Mouse (Mus musculus) heart, embryonic 15.5 days (tissue): ENCODE measurements at regions not wholly inside any gene's neighbourhood (a gene's known extent, or its start where the extent isn't known, plus 50 kb on each side); places are given as distances from the start of the nearest gene placed in this dataset.

ENCODE experiments used
- ATAC-seq: fragments of 200-750 bp; cut with Nextera tagmentation; replicated peaks from 2 replicates; pipeline ENCODE4 v1.8.0; 2017; ENCODE audit warnings: low read depth, moderate TSS enrichment; ENCODE audit not compliant: insufficient number of reproducible peaks, insufficient read depth, low FRiP score
- H3K27ac ChIP-seq: fragments of 300-500 bp; sonication (generic); 2 replicates; pipeline ENCODE4 v1.5.1; 2015; ENCODE audit warnings: mild to moderate bottlenecking, inconsistent platforms
- H3K27me3 ChIP-seq: fragments of 300-500 bp; sonication (generic); 2 replicates; pipeline ENCODE4 v1.6.1; 2015; ENCODE audit warnings: inconsistent platforms
- H3K36me3 ChIP-seq: fragments of 300-500 bp; sonication (generic); 2 replicates; pipeline ENCODE4 v1.6.1; 2015; ENCODE audit warnings: mild to moderate bottlenecking, inconsistent platforms
- H3K4me1 ChIP-seq: fragments of 300-500 bp; sonication (generic); replicated peaks from 2 replicates; pipeline ENCODE4 v1.6.1; 2015; ENCODE audit warnings: inconsistent platforms
- H3K4me2 ChIP-seq: fragments of 300-500 bp; sonication (generic); 2 replicates; pipeline ENCODE4 v1.6.1; 2015; ENCODE audit warnings: inconsistent platforms, mild to moderate bottlenecking, moderate library complexity
- H3K4me3 ChIP-seq: fragments of 300-500 bp; sonication (generic); 2 replicates; pipeline ENCODE4 v1.5.1; 2015; ENCODE audit warnings: mild to moderate bottlenecking, inconsistent platforms
- H3K9ac ChIP-seq: fragments of 300-500 bp; sonication (generic); 2 replicates; pipeline ENCODE4 v1.6.1; 2015; ENCODE audit warnings: mild to moderate bottlenecking, inconsistent platforms
- H3K9me3 ChIP-seq: fragments of 300-500 bp; sonication (generic); replicated peaks from 2 replicates; pipeline ENCODE4 v1.6.1; 2016; ENCODE audit warnings: inconsistent platforms
- WGBS: fragments of 180-500 bp; shearing (Covaris S2); methylation state at CpG from one replicate; pipeline ENCODE4 v1.1.7; 2015; ENCODE audit warnings: mixed read lengths; 5-methylcytosine and 5-hydroxymethylcytosine counted together

GRCm38 (mm10) chr3:52693813-52694212, 323.2 kb downstream of the Cog6 start:
- Histone ChIP-seq H3K4me3 (no peak overlapping the region), H3K27me3 (no peaks in the 10 kb centered on the region), H3K36me3 (no peaks in the 10 kb centered on the region), H3K9me3 (no peaks in the 10 kb centered on the region), H3K4me1 (no peaks in the 10 kb centered on the region), H3K27ac (no peak overlapping the region), H3K4me2 (no peak overlapping the region), H3K9ac (no peak overlapping the region)
- 80% methylated on average over 2 of the region's 2 CpGs for WGBS
- ATAC-seq = no peak

GRCm38 (mm10) chr3:52685434-52686181, 331.4 kb downstream of the Cog6 start:
- no peaks in the 10 kb centered on the region; the same call in 1 of the 2 replicates for H3K4me1 ChIP-seq
- H3K9me3 ChIP-seq = no peaks in the 10 kb centered on the region
- H3K4me2 ChIP-seq = no peak overlapping the region
- no peak overlapping the region for H3K27ac ChIP-seq
- no peak overlapping the region for H3K9ac ChIP-seq
- no peak overlapping the region for H3K4me3 ChIP-seq
- ATAC-seq = no peak
- 42% methylated on average over 9 of the region's 9 CpGs for WGBS
- H3K27me3 ChIP-seq = no peaks in the 10 kb centered on the region
- no peaks in the 10 kb centered on the region for H3K36me3 ChIP-seq

- Histone ChIP-seq H3K36me3 (no peaks in the 10 kb centered on the region), H3K9me3 (no peaks in the 10 kb centered on the region), H3K4me1 (no peaks in the 10 kb centered on the region; the same call in 1 of the 2 replicates), H3K4me2 (no peak overlapping the region), H3K27me3 (no peaks in the 10 kb centered on the region), H3K9ac (no peak overlapping the region), H3K4me3 (no peak overlapping the region), H3K27ac (no peak overlapping the region)
- 72% methylated on average over 3 of the region's 3 CpGs for WGBS
- no peak for ATAC-seq
These were observed 336.1 kb downstream of the Cog6 start for GRCm38 (mm10) chr3:52680824-52681388.

- H3K4me2 ChIP-seq = no peak overlapping the region
- no peaks in the 10 kb centered on the region for H3K4me1 ChIP-seq
- no peak overlapping the region for H3K27ac ChIP-seq
- H3K4me3 ChIP-seq = no peak overlapping the region
- ATAC-seq = no peak
- H3K9ac ChIP-seq = no peak overlapping the region
- no peaks in the 10 kb centered on the region for H3K27me3 ChIP-seq
- 75% methylated on average over 14 of the region's 14 CpGs for WGBS
- H3K9me3 ChIP-seq = no peaks in the 10 kb centered on the region
- no peaks in the 10 kb centered on the region for H3K36me3 ChIP-seq
These were observed 340.0 kb downstream of the Cog6 start for GRCm38 (mm10) chr3:52676886-52677670.

GRCm38 (mm10) chr3:52670628-52671028, 346.4 kb downstream of the Cog6 start:
- Histone ChIP-seq H3K9me3 (no peaks in the 10 kb centered on the region), H3K27me3 (peaks cover 4% of the 10 kb centered on the region; the same call in 1 of the 2 replicates), H3K36me3 (no peaks in the 10 kb centered on the region), H3K27ac (no peak overlapping the region), H3K4me1 (no peaks in the 10 kb centered on the region), H3K4me3 (no peak overlapping the region), H3K9ac (no peak overlapping the region), H3K4me2 (no peak overlapping the region)
- no peak for ATAC-seq
- WGBS = 86% methylated on average over 8 of the region's 8 CpGs

GRCm38 (mm10) chr3:52663161-52663602, 353.9 kb downstream of the Cog6 start:
- H3K4me1 ChIP-seq = no peaks in the 10 kb centered on the region
- H3K9ac ChIP-seq = no peak overlapping the region
- H3K9me3 ChIP-seq = no peaks in the 10 kb centered on the region
- 55% methylated on average over 5 of the region's 5 CpGs for WGBS
- no peak; the same call in 1 of the 2 replicates for ATAC-seq
- H3K4me3 ChIP-seq = no peak overlapping the region
- no peaks in the 10 kb centered on the region for H3K27me3 ChIP-seq
- no peak overlapping the region for H3K4me2 ChIP-seq
- H3K36me3 ChIP-seq = no peaks in the 10 kb centered on the region
- H3K27ac ChIP-seq = no peak overlapping the region

- Histone ChIP-seq H3K4me3 (no peak overlapping the region), H3K9me3 (no peaks in the 10 kb centered on the region), H3K27ac (no peak overlapping the region), H3K9ac (no peak overlapping the region), H3K4me1 (no peaks in the 10 kb centered on the region), H3K36me3 (no peaks in the 10 kb centered on the region), H3K4me2 (no peak overlapping the region), H3K27me3 (no peaks in the 10 kb centered on the region)
- WGBS = 78% methylated on average over 15 of the region's 15 CpGs
- ATAC-seq = no peak
These were observed 354.7 kb downstream of the Cog6 start for GRCm38 (mm10) chr3:52662164-52662908.

GRCm38 (mm10) chr3:52653006-52653405, 364.0 kb downstream of the Cog6 start:
- H3K4me2 ChIP-seq = no peak overlapping the region
- no peaks in the 10 kb centered on the region for H3K9me3 ChIP-seq
- no peak overlapping the region for H3K9ac ChIP-seq
- ATAC-seq = no peak
- H3K36me3 ChIP-seq = no peaks in the 10 kb centered on the region
- H3K27ac ChIP-seq = no peak overlapping the region
- 24% methylated on average over 5 of the region's 5 CpGs for WGBS
- no peaks in the 10 kb centered on the region for H3K4me1 ChIP-seq
- 0 out of 2 replicates have a peak, but pooled peaks cover 5% of the 10 kb centered on the region for H3K27me3 ChIP-seq
- H3K4me3 ChIP-seq = no peak overlapping the region

- Histone ChIP-seq H3K27ac (no peak overlapping the region), H3K9me3 (no peaks in the 10 kb centered on the region), H3K36me3 (no peaks in the 10 kb centered on the region), H3K4me2 (no peak overlapping the region), H3K9ac (no peak overlapping the region), H3K27me3 (0 out of 2 replicates have a peak, but pooled peaks cover 5% of the 10 kb centered on the region), H3K4me3 (no peak overlapping the region), H3K4me1 (no peaks in the 10 kb centered on the region)
- 83% methylated on average over 2 of the region's 2 CpGs for WGBS
- no peak for ATAC-seq
These were observed 364.6 kb downstream of the Cog6 start for GRCm38 (mm10) chr3:52652476-52652870.

- H3K4me3 ChIP-seq = no peak overlapping the region
- H3K27ac ChIP-seq = no peak overlapping the region
- no peak overlapping the region for H3K4me2 ChIP-seq
- WGBS = 57% methylated on average over 7 of the region's 7 CpGs
- 0 out of 2 replicates have a peak, but pooled peaks cover 5% of the 10 kb centered on the region for H3K27me3 ChIP-seq
- H3K9me3 ChIP-seq = no peaks in the 10 kb centered on the region
- no peak for ATAC-seq
- H3K4me1 ChIP-seq = no peaks in the 10 kb centered on the region
- H3K9ac ChIP-seq = no peak overlapping the region
- H3K36me3 ChIP-seq = no peaks in the 10 kb centered on the region
These were observed 365.1 kb downstream of the Cog6 start for GRCm38 (mm10) chr3:52651862-52652475.
